Comparison of ENCODE assay signal across 8 mouse cellular contexts in genomic region chr14:99944221-99945108, GRCm38 (mm10).
DNase-seq lines count a peak whose midpoint lies in the region; ATAC-seq and TF ChIP-seq lines count a peak whose summit lies in the region.

No protein-coding gene starts in this region.

- no peak for TF ChIP-seq CTCF in gastrocnemius, adult 2 months (IDR thresholded peaks at IDR 0.05)

- H3K9me3 ChIP-seq in kidney, embryonic 16.5 days (ENCODE audit: low read length), result no peaks in the 10 kb centered on the region
- H3K9me3 ChIP-seq in kidney, embryonic 14.5 days (ENCODE audit: control insufficient read depth, low read length), result no peaks in the 10 kb centered on the region
- H3K9me3 ChIP-seq in forebrain, embryonic 14.5 days (replicated peaks; ENCODE audit: control insufficient read depth, low read length), result no peaks in the 10 kb centered on the region

- no peaks in the 10 kb centered on the region for H3K27me3 ChIP-seq in kidney, embryonic 16.5 days (ENCODE audit: insufficient read depth, low read length)
- no peaks in the 10 kb centered on the region for H3K27me3 ChIP-seq in kidney, embryonic 14.5 days (ENCODE audit: control insufficient read depth, insufficient read depth, low read length)
- H3K27me3 ChIP-seq in forebrain, embryonic 14.5 days (replicated peaks; ENCODE audit: control insufficient read depth, insufficient read depth, low read length), result no peaks in the 10 kb centered on the region

- DNase-seq in ZHBTc4 (ENCODE audit: low read depth, low spot score), result peak; percentile 62
- peak; percentile 83 for DNase-seq in forebrain, embryonic 14.5 days (ENCODE audit: low spot score)
- peak; percentile 43 for DNase-seq in mesoderm, embryonic 11.5 days (ENCODE audit: low read depth, low spot score)
- no peak for DNase-seq in gastrocnemius, adult 2 months
- no peak for DNase-seq in lung, adult 18-20 months
- DNase-seq in cerebellum, postnatal 4 days (ENCODE audit: low spot score in 2 of 2), result no peak

- ATAC-seq in kidney, embryonic 16.5 days (ENCODE audit: low FRiP score, low TSS enrichment), result peak; percentile 60; the same call in 1 of the 2 replicates
- no peak for ATAC-seq in kidney, embryonic 14.5 days (ENCODE audit: low FRiP score, low TSS enrichment)
- ATAC-seq in forebrain, embryonic 14.5 days, result peak; percentile 78

- H3K4me3 ChIP-seq in kidney, embryonic 16.5 days (ENCODE audit: low read length), result no peak overlapping the region
- no peak overlapping the region for H3K4me3 ChIP-seq in kidney, embryonic 14.5 days (ENCODE audit: low read length)
- no peak overlapping the region for H3K4me3 ChIP-seq in forebrain, embryonic 14.5 days (ENCODE audit: low read depth, low read length)
- no peak overlapping the region for H3K4me3 ChIP-seq in gastrocnemius, adult 2 months

- H3K4me1 ChIP-seq in kidney, embryonic 16.5 days (ENCODE audit: insufficient read depth, low read length), result peaks cover 20% of the 10 kb centered on the region
- peaks cover 15% of the 10 kb centered on the region for H3K4me1 ChIP-seq in kidney, embryonic 14.5 days (ENCODE audit: control insufficient read depth, insufficient read depth, low read length)
- H3K4me1 ChIP-seq in forebrain, embryonic 14.5 days (ENCODE audit: control insufficient read depth, insufficient read depth, low read length), result peaks cover 35% of the 10 kb centered on the region

- 0 out of 2 replicates have a peak overlapping the region, but pooled peaks have one; percentile 3 for H3K27ac ChIP-seq in kidney, embryonic 16.5 days (ENCODE audit: low read length)
- no peak overlapping the region for H3K27ac ChIP-seq in kidney, embryonic 14.5 days (ENCODE audit: low read depth, low read length)
- H3K27ac ChIP-seq in forebrain, embryonic 14.5 days (ENCODE audit: low read depth, low read length), result peak overlapping the region; percentile 86
- H3K27ac ChIP-seq in gastrocnemius, adult 2 months, result no peak overlapping the region

- intact Hi-C loops in gastrocnemius, adult 2 months (cut with DNase I), result no loop called here

- H3K9ac ChIP-seq in kidney, embryonic 16.5 days (replicated peaks; ENCODE audit: low read length), result no peak overlapping the region
- H3K9ac ChIP-seq in kidney, embryonic 14.5 days (ENCODE audit: low read depth, low read length), result no peak overlapping the region
- H3K9ac ChIP-seq in forebrain, embryonic 14.5 days (ENCODE audit: low read length), result no peak overlapping the region

- WGBS in kidney, embryonic 16.5 days, result 69% methylated on average over 17 of the region's 17 CpGs
- 69% methylated on average over 17 of the region's 17 CpGs for WGBS in kidney, embryonic 14.5 days
- 18% methylated on average over 17 of the region's 17 CpGs for whole genome bisulfite sequencing in forebrain, embryonic 14.5 days

- H3K4me2 ChIP-seq in kidney, embryonic 16.5 days (replicated peaks; ENCODE audit: low read depth, low read length), result no peak overlapping the region
- H3K4me2 ChIP-seq in kidney, embryonic 14.5 days (replicated peaks; ENCODE audit: low read depth, low read length), result no peak overlapping the region
- 0 out of 2 replicates have a peak overlapping the region, but pooled peaks have one; percentile 23 for H3K4me2 ChIP-seq in forebrain, embryonic 14.5 days (ENCODE audit: low read length)

- H3K36me3 ChIP-seq in kidney, embryonic 16.5 days (ENCODE audit: insufficient read depth, low read length), result no peaks in the 10 kb centered on the region
- no peaks in the 10 kb centered on the region for H3K36me3 ChIP-seq in kidney, embryonic 14.5 days (ENCODE audit: control insufficient read depth, insufficient read depth, low read length)
- peaks cover 6% of the 10 kb centered on the region; the same call in 1 of the 2 replicates for H3K36me3 ChIP-seq in forebrain, embryonic 14.5 days (ENCODE audit: control insufficient read depth, insufficient read depth, low read length)

Comparison
In these comparisons a context has a peak if more than half of its experiments do, and no peak if none do; other contexts are left out.
1. H3K27ac ChIP-seq: peak in kidney, embryonic 16.5 days (single experiment) and forebrain, embryonic 14.5 days (single experiment); none in kidney, embryonic 14.5 days (single experiment) and gastrocnemius, adult 2 months (single experiment).
2. DNase-seq: peak in ZHBTc4 (single experiment), forebrain, embryonic 14.5 days (single experiment) and mesoderm, embryonic 11.5 days (single experiment); none in gastrocnemius, adult 2 months (single experiment), lung, adult 18-20 months (0 of 2) and cerebellum, postnatal 4 days (0 of 2).